Mouse (Mus musculus) ZHBTc4 (cell line): ENCODE results near the gene Olfr711.
"Not testable (repeated sequence)": the region's sequence is repeated elsewhere in the genome, so short reads cannot be mapped to it uniquely, and the experiment has no call there.

Source experiments
- DNase-seq: peaks from one replicate; pipeline ENCODE4 v3.0.0-alpha.2; 2011; ENCODE audit warnings: low read depth, low spot score

Gene Olfr711

GRCm38 (mm10) chr7:106975353-106975752 lies at the start of gene Olfr711:
TSS of gene Olfr711 (minus strand) at chr7:106975453.
- DNase-seq = no peak

- DNase-seq = no peak
Measured at GRCm38 (mm10) chr7:107005972-107006371, 30.7 kb upstream of the Olfr711 start, which contains the start of gene Olfr2. TSS of gene Olfr2 (minus strand) at chr7:107006072.

DNA sequence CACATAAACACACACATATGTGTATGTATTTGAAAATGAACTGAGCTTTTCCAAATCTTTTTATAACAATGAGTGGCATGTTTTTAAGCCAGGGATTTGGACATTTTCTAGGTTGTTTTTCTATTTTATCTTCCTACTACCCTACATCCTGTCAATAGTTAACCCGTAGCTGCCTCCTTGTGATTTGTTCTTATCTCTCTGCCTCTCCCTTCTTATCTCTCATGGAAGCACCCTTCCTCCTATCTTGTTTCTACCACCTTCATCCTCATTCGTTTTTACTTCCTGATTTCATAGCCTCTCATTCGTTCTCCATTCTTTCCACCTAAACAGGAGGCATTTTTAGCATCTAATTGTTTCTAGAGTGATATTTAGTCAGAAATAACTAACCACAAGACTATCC lies 28.9 kb upstream of the Olfr711 start:
- no peak for DNase-seq

DNA sequence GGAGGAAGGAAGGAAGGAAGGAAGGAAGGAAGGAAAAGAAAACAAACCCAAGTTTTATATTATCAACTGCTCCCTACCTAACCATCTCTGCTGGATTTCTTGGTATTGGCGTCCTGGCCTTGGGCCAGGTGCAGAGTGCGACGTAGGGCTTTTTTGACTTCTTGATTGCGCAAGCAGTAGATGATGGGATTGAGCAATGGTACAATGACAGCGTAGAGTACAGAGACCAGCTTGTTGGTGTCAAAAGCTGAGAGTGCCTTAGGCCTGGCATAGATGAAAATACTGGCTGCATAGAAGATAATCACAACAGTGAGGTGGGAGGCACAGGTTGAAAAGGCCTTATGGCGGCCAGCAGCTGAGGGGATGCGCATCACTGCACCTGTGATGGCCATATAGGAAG lies 25.5 kb upstream of the Olfr711 start:
- DNase-seq = peak; percentile 18

- DNase-seq = peak; percentile 46
Measured at GRCm38 (mm10) chr7:106985236-106985635, 10.0 kb upstream of the Olfr711 start.

GRCm38 (mm10) chr7:106967503-106967902 lies 7.8 kb downstream of the Olfr711 start:
- peak; percentile 55 for DNase-seq

DNA sequence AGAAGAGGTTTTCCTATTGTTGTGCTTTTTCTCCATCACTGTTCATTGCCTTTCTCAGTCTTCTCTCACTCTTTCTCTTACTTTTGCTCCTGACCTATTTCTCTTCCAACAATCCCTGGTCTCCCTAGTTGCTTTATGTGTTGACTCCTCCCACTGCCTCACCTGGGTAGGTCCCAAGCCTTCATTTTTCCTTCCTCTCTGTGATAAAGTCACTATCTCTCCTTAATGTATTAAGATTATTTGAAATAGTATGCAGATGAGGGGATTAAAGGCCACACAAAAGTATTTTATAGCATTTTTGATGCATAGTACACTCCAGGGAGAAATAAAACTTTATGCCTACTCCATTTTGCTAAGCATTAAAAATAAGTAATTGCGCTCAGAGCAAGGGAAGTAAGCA lies 11.4 kb downstream of the Olfr711 start, which contains the start of gene Olfr6:
Gene Olfr6 (minus strand): TSS at position 101 of the 400 bp plus-strand sequence.
- DNase-seq = no peak

DNA sequence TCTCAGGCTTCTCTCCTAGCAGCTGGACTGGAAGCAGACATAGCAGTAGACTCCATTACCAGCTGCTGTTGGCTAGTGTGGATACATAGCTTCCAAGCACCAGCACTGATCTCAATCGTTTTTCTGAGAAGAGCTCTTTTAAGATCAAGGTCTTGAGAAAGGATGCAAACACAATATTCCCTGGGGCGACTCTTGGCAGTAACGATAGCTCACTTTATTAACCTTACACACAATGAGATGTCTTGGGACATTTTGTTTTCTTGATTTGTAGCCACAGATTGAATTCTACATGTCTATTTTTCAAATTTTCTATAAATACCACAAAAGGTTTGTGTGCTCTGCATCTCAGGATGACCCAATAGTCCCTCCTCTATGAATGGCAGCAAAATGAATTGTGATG lies 27.0 kb downstream of the Olfr711 start, which contains the start of gene Olfr710:
Gene Olfr710 (minus strand): TSS at position 101 of the 400 bp plus-strand sequence.
- DNase-seq = no peak

DNA sequence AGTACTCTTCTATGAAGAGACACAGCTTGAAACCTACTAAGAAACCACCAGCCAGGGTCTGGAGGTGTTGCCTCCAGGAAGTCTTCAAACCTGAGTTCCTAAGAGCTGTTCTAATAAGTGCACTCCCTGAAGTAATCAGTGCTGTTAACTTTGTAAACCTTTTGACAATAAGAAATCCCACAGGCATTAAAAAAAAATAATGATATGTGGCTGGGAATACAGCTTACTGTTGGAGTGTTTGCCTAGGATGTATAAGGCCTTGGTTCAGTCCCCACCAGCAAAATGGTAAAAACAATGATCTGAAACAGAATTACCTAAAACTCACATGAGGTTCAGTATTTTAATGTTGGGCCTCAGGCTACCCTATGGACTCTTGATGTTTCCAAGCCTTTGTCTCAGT lies 43.1 kb downstream of the Olfr711 start, which contains the start of gene Olfr709-ps1:
Gene Olfr709-ps1 (minus strand): TSS at position 101 of the 400 bp plus-strand sequence.
- no peak for DNase-seq

GRCm38 (mm10) chr7:106920961-106921360 lies 54.3 kb downstream of the Olfr711 start:
- not testable (repeated sequence) for DNase-seq
